Mouse (Mus musculus) liver, postnatal 0 days (tissue): Measurements from ENCODE around the gene Adora2b.

Experiments used
- CTCF ChIP-seq: sonication (generic); IDR thresholded peaks from 2 replicates; pipeline ENCODE4 v1.5.1; 2016; ENCODE audit warnings: antibody characterized with exemption, low read depth
- EP300 ChIP-seq: IDR thresholded peaks from 2 replicates; pipeline ENCODE4 v1.6.1; 2016; ENCODE audit warnings: antibody characterized with exemption, low read depth, mild to moderate bottlenecking

GRCm38 (mm10) chr11:62265642-62266041 is 16.9 kb downstream of the Adora2b start:
- no peak for TF ChIP-seq CTCF
- TF ChIP-seq EP300: no peak
